Mouse (Mus musculus): ENCODE measurements at regions not wholly inside any gene's neighbourhood (a gene's known extent, or its start where the extent isn't known, plus 50 kb on each side); places are given as distances from the start of the nearest gene placed in this dataset.

DNA sequence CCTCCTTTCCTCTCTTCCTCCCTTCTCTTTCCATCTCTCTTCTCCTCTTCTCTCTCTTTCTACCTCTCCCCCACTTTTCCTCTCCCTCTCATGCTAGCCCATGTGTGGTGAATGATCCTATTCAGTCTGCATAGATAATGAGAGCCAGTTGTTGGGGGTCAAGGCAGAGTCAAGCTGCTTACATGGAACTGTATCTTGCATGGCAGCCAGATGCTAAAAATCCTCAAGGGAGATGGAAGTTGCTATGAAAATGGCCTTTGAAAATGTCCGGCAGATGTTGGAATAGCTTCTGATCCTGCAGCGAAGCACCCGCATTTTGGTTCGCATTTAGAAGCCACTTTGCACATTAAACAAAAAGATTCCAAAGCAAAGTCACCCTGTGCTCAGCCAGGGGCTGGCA lies 121.9 kb upstream of the Vstm2b start:
- Histone ChIP-seq H3K4me3 (replicated peaks; ENCODE audit: extremely low read depth, low read depth, low read length) (no peak overlapping the region), H3K4me1 (ENCODE audit: control insufficient read depth, insufficient read depth, low read length) (no peaks in the 10 kb centered on the region)
- TF ChIP-seq CTCF (IDR thresholded peaks at IDR 0.05; ENCODE audit: insufficient read depth, low read length) (no peak), POLR2A (IDR thresholded peaks at IDR 0.05; ENCODE audit: borderline replicate concordance, extremely low read depth, low read depth, low read length) (no peak)
- DNase-seq: no peak
- WGBS: 34% methylated on average over 4 of the region's 4 CpGs

DNA sequence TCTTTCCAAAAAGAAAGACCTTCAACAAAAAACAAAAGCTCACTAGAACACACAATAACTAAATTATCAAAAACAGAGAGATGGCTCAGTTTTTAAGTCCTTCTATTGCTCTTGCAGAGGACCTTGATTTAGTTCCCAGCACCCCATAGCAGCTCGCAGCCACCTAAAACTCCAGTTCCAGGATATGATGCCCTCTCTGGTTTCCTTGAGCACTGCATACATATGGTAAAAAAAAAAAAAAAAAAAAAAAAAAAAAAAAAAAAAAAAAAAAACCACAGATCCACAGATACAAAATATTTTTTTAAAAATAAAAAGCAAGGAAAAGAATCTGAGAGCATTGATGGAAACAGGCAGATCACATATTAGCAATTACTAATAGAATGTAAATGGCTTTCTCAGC lies 113.2 kb upstream of the Vstm2b start:
- no peak for DNase-seq
- 68% methylated on average over 1 of the region's 1 CpGs for WGBS
- TF ChIP-seq CTCF (IDR thresholded peaks at IDR 0.05; ENCODE audit: insufficient read depth, low read length) (no peak), POLR2A (IDR thresholded peaks at IDR 0.05; ENCODE audit: borderline replicate concordance, extremely low read depth, low read depth, low read length) (no peak)
- no peaks in the 10 kb centered on the region for H3K4me1 ChIP-seq (ENCODE audit: control insufficient read depth, insufficient read depth, low read length)
- no peak overlapping the region for H3K4me3 ChIP-seq (replicated peaks; ENCODE audit: extremely low read depth, low read depth, low read length)

DNA sequence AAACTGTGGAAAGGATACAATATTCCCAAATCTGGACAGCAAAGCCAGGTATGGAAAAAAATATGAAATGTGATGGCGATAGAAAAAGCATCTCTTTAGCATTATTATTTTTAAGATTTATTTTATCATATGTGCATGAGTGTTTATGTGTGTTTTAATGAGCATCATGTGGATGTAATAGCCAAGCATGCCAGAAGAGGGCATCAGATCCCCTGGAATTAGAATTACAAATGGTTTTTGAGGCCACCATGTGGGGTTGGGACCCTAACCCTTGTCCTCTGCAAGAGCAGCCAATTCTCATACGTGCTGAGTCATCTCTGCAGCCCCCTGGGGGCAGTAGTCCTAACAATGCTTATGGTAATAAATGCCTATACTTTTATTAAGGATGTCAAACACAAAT lies 111.4 kb upstream of the Vstm2b start:
- Histone ChIP-seq H3K4me1 (ENCODE audit: control insufficient read depth, insufficient read depth, low read length) (no peaks in the 10 kb centered on the region), H3K4me3 (replicated peaks; ENCODE audit: extremely low read depth, low read depth, low read length) (no peak overlapping the region)
- no peak for DNase-seq
- TF ChIP-seq POLR2A (IDR thresholded peaks at IDR 0.05; ENCODE audit: borderline replicate concordance, extremely low read depth, low read depth, low read length): no peak
- TF ChIP-seq CTCF (IDR thresholded peaks at IDR 0.05; ENCODE audit: insufficient read depth, low read length): no peak
- 58% methylated on average over 2 of the region's 2 CpGs for WGBS

DNA sequence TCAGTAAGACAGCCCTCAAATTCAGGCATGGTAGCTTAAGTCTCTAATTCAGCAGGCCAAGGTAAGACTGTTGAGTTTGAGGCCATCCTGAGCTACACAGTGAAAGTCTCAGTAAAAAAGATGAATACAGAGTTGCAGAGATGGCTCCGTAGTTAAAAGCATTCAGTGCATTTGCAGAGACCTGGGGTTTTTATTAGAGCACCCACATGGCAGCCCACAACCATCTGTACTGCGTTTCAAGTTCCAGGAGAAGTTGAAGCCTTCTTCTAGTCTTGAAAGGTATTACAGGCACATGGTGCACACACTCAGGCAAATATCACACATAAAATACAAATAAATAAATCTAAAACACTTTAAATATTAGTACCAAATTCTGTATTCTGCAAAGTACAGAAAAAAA lies 109.6 kb upstream of the Vstm2b start:
- H3K4me3 ChIP-seq (replicated peaks; ENCODE audit: extremely low read depth, low read depth, low read length): no peak overlapping the region
- H3K4me1 ChIP-seq (ENCODE audit: control insufficient read depth, insufficient read depth, low read length): no peaks in the 10 kb centered on the region
- DNase-seq: no peak
- TF ChIP-seq POLR2A (IDR thresholded peaks at IDR 0.05; ENCODE audit: borderline replicate concordance, extremely low read depth, low read depth, low read length) (no peak), CTCF (IDR thresholded peaks at IDR 0.05; ENCODE audit: insufficient read depth, low read length) (no peak)
- 73% methylated on average over 2 of the region's 2 CpGs for WGBS

- DNase-seq: no peak
- H3K4me1 ChIP-seq (ENCODE audit: control insufficient read depth, insufficient read depth, low read length): no peaks in the 10 kb centered on the region
- no peak overlapping the region for H3K4me3 ChIP-seq (replicated peaks; ENCODE audit: extremely low read depth, low read depth, low read length)
- TF ChIP-seq CTCF (IDR thresholded peaks at IDR 0.05; ENCODE audit: insufficient read depth, low read length) (no peak), POLR2A (IDR thresholded peaks at IDR 0.05; ENCODE audit: borderline replicate concordance, extremely low read depth, low read depth, low read length) (no peak)
- WGBS: 77% methylated on average over 11 of the region's 11 CpGs
Observed at GRCm38 (mm10) chr7:40794458-40795207, 103.5 kb upstream of the Vstm2b start.

GRCm38 (mm10) chr7:40799794-40800193 lies 98.3 kb upstream of the Vstm2b start:
- WGBS: 73% methylated on average over 7 of the region's 7 CpGs
- H3K4me1 ChIP-seq (ENCODE audit: control insufficient read depth, insufficient read depth, low read length): no peaks in the 10 kb centered on the region
- DNase-seq: no peak
- H3K4me3 ChIP-seq (replicated peaks; ENCODE audit: extremely low read depth, low read depth, low read length): no peak overlapping the region
- TF ChIP-seq POLR2A (IDR thresholded peaks at IDR 0.05; ENCODE audit: borderline replicate concordance, extremely low read depth, low read depth, low read length): no peak
- TF ChIP-seq CTCF (IDR thresholded peaks at IDR 0.05; ENCODE audit: insufficient read depth, low read length): no peak

- Histone ChIP-seq H3K4me3 (replicated peaks; ENCODE audit: extremely low read depth, low read depth, low read length) (no peak overlapping the region), H3K4me1 (ENCODE audit: control insufficient read depth, insufficient read depth, low read length) (no peaks in the 10 kb centered on the region)
- TF ChIP-seq CTCF (IDR thresholded peaks at IDR 0.05; ENCODE audit: insufficient read depth, low read length): no peak
- no peak for TF ChIP-seq POLR2A (IDR thresholded peaks at IDR 0.05; ENCODE audit: borderline replicate concordance, extremely low read depth, low read depth, low read length)
- WGBS: 42% methylated on average over 2 of the region's 2 CpGs
- DNase-seq: no peak
Observed at GRCm38 (mm10) chr7:40801291-40801690, 96.8 kb upstream of the Vstm2b start.

GRCm38 (mm10) chr7:40805211-40805610 lies 92.9 kb upstream of the Vstm2b start:
- TF ChIP-seq CTCF (IDR thresholded peaks at IDR 0.05; ENCODE audit: insufficient read depth, low read length): no peak
- TF ChIP-seq POLR2A (IDR thresholded peaks at IDR 0.05; ENCODE audit: borderline replicate concordance, extremely low read depth, low read depth, low read length): no peak
- H3K4me3 ChIP-seq (replicated peaks; ENCODE audit: extremely low read depth, low read depth, low read length): no peak overlapping the region
- no peak for DNase-seq
- 37% methylated on average over 2 of the region's 2 CpGs for WGBS
- no peaks in the 10 kb centered on the region for H3K4me1 ChIP-seq (ENCODE audit: control insufficient read depth, insufficient read depth, low read length)

DNA sequence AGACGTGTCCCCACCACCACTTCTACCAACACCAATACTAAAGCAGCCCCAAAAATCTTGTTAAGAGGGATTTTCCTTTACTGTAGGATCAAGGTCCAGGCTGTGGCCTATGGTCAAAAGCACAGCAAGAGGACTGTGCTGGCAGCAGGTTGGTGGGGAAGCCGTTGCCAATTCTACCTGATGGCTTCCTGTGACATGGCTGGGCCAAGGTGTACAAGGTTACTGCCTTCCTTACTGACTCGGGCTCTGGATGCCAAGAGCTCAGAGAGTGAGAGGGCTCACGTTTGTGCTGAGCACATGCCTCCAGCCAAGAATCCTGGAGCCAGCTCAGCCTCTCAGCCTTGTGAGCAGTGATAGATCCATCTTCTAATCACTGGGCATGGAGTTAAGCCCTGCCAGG lies 92.3 kb upstream of the Vstm2b start:
- TF ChIP-seq POLR2A (IDR thresholded peaks at IDR 0.05; ENCODE audit: borderline replicate concordance, extremely low read depth, low read depth, low read length): no peak
- TF ChIP-seq CTCF (IDR thresholded peaks at IDR 0.05; ENCODE audit: insufficient read depth, low read length): no peak
- 58% methylated on average over 4 of the region's 4 CpGs for WGBS
- DNase-seq: no peak
- Histone ChIP-seq H3K4me3 (replicated peaks; ENCODE audit: extremely low read depth, low read depth, low read length) (no peak overlapping the region), H3K4me1 (ENCODE audit: control insufficient read depth, insufficient read depth, low read length) (no peaks in the 10 kb centered on the region)

- DNase-seq: no peak
- 75% methylated on average over 4 of the region's 4 CpGs for WGBS
- Histone ChIP-seq H3K4me3 (replicated peaks; ENCODE audit: extremely low read depth, low read depth, low read length) (no peak overlapping the region), H3K4me1 (ENCODE audit: control insufficient read depth, insufficient read depth, low read length) (no peaks in the 10 kb centered on the region)
- no peak for TF ChIP-seq POLR2A (IDR thresholded peaks at IDR 0.05; ENCODE audit: borderline replicate concordance, extremely low read depth, low read depth, low read length)
- no peak for TF ChIP-seq CTCF (IDR thresholded peaks at IDR 0.05; ENCODE audit: insufficient read depth, low read length)
Observed at GRCm38 (mm10) chr7:40812952-40813351, 85.2 kb upstream of the Vstm2b start.
